Mouse (Mus musculus) heart, embryonic 11.5 days (tissue): Measurements from ENCODE around the gene Fbxw21. TPM values are rescaled to one million over a fixed set of nuclear protein-coding genes. Genes with fewer than 3 reads are reported as not detected.
A peak's percentile ranks its signal among the peaks of the same experiment; 100 is the strongest.

Source experiments
- ATAC-seq: fragments of 200-750 bp; cut with Nextera tagmentation; replicated peaks from 2 replicates; pipeline ENCODE4 v1.8.0; 2017; ENCODE audit warnings: moderate library complexity; ENCODE audit not compliant: insufficient number of reproducible peaks, low FRiP score, low TSS enrichment
- H3K27ac ChIP-seq: fragments of 300-500 bp; sonication (generic); 2 replicates; pipeline ENCODE4 v1.5.1; 2014; ENCODE audit warnings: mild to moderate bottlenecking, low read depth, low read length
- H3K27me3 ChIP-seq: fragments of 300-500 bp; sonication (generic); 2 replicates; pipeline ENCODE4 v1.6.1; 2014; ENCODE audit warnings: mild to moderate bottlenecking, low read length, mixed read lengths; ENCODE audit not compliant: control insufficient read depth, insufficient read depth
- H3K36me3 ChIP-seq: fragments of 300-500 bp; sonication (generic); 2 replicates; pipeline ENCODE4 v1.6.1; 2014; ENCODE audit warnings: mild to moderate bottlenecking, low read length, moderate library complexity, mixed read lengths; ENCODE audit not compliant: control insufficient read depth, insufficient read depth
- H3K4me1 ChIP-seq: fragments of 300-500 bp; sonication (generic); 2 replicates; pipeline ENCODE4 v1.6.1; 2014; ENCODE audit warnings: low read length; ENCODE audit not compliant: control insufficient read depth, insufficient read depth
- H3K4me2 ChIP-seq: fragments of 300-500 bp; sonication (generic); 2 replicates; pipeline ENCODE4 v1.6.1; 2014; ENCODE audit warnings: mild to moderate bottlenecking, moderate library complexity
- H3K4me3 ChIP-seq: fragments of 300-500 bp; sonication (generic); 2 replicates; pipeline ENCODE4 v1.5.1; 2014; ENCODE audit warnings: low read depth, low read length
- H3K9ac ChIP-seq: fragments of 300-500 bp; sonication (generic); 2 replicates; pipeline ENCODE4 v1.6.1; 2014; ENCODE audit warnings: mild to moderate bottlenecking, low read depth, low read length, moderate library complexity
- H3K9me3 ChIP-seq: fragments of 300-500 bp; sonication (generic); replicated peaks from 2 replicates; pipeline ENCODE4 v1.6.1; 2016; ENCODE audit warnings: low read length; ENCODE audit not compliant: control insufficient read depth
- WGBS: fragments of 180-500 bp; shearing (Covaris S2); extraction: QIAGEN DNeasy Blood & Tissue Kit; methylation state at CpG from one replicate; pipeline ENCODE4 v1.1.7; 2014; ENCODE audit not compliant: insufficient replicate concordance; 5-methylcytosine and 5-hydroxymethylcytosine counted together
- polyA plus RNA-seq: library from polyadenylated mRNA; unstranded; fragments of >200 nt; fragmentation: Nextera tagmentation; extraction: Ambion mirVana; gene quantifications from 2 replicates; pipeline ENCODE4 v1.2.1, GENCODE M21; 2014

Fbxw21 gene
- polyA plus RNA-seq, 1 experiment from 2014 or later = not detected

GRCm38 (mm10) chr9:109098366-109098765, 63.5 kb downstream of the Fbxw21 start:
- peak overlapping the region; percentile 88 for H3K4me2 ChIP-seq

GRCm38 (mm10) chr9:109097831-109098230, 64.0 kb downstream of the Fbxw21 start:
- ATAC-seq = no peak
- H3K9ac ChIP-seq = peak overlapping the region; percentile 93

More at GRCm38 (mm10) chr9:109098366-109098765, 63.5 kb downstream of the Fbxw21 start:
- Histone ChIP-seq H3K9me3 (no peaks in the 10 kb centered on the region), H3K27me3 (no peaks in the 10 kb centered on the region), H3K36me3 (peaks cover 12% of the 10 kb centered on the region), H3K4me1 (peaks cover 50% of the 10 kb centered on the region), H3K27ac (peak overlapping the region; percentile 97), H3K4me3 (no peak overlapping the region), H3K9ac (peak overlapping the region; percentile 93; the same call in 1 of the 2 replicates)
- ATAC-seq = no peak
- WGBS = 80% methylated on average over 8 of the region's 8 CpGs

GRCm38 (mm10) chr9:109097291-109097690, 64.5 kb downstream of the Fbxw21 start:
- H3K4me3 ChIP-seq = peak overlapping the region; percentile 72; the same call in 1 of the 2 replicates
- peak overlapping the region; percentile 93 for H3K9ac ChIP-seq
- ATAC-seq = no peak
- no peaks in the 10 kb centered on the region for H3K27me3 ChIP-seq
- peaks cover 50% of the 10 kb centered on the region for H3K4me1 ChIP-seq
- H3K9me3 ChIP-seq = no peaks in the 10 kb centered on the region
- WGBS = 39% methylated on average over 6 of the region's 6 CpGs
- peaks cover 6% of the 10 kb centered on the region for H3K36me3 ChIP-seq
- H3K27ac ChIP-seq = peak overlapping the region; percentile 97
- H3K4me2 ChIP-seq = peak overlapping the region; percentile 88

More at GRCm38 (mm10) chr9:109097831-109098230, 64.0 kb downstream of the Fbxw21 start:
- H3K4me3 ChIP-seq = no peak overlapping the region
- peak overlapping the region; percentile 88 for H3K4me2 ChIP-seq
- WGBS = 61% methylated on average over 5 of the region's 5 CpGs
- no peaks in the 10 kb centered on the region for H3K27me3 ChIP-seq
- H3K36me3 ChIP-seq = peaks cover 8% of the 10 kb centered on the region
- H3K27ac ChIP-seq = peak overlapping the region; percentile 97
- H3K9me3 ChIP-seq = no peaks in the 10 kb centered on the region
- peaks cover 50% of the 10 kb centered on the region for H3K4me1 ChIP-seq

- Histone ChIP-seq H3K4me1 (peaks cover 50% of the 10 kb centered on the region), H3K4me2 (peak overlapping the region; percentile 88), H3K9ac (peak overlapping the region; percentile 93), H3K36me3 (peaks cover 5% of the 10 kb centered on the region), H3K9me3 (no peaks in the 10 kb centered on the region), H3K4me3 (peak overlapping the region; percentile 72), H3K27me3 (no peaks in the 10 kb centered on the region), H3K27ac (peak overlapping the region; percentile 97)
- no peak for ATAC-seq
- WGBS = 33% methylated on average over 6 of the region's 6 CpGs
These were observed 65.0 kb downstream of the Fbxw21 start for GRCm38 (mm10) chr9:109096856-109097255.

GRCm38 (mm10) chr9:109096251-109096661, 65.6 kb downstream of the Fbxw21 start:
- no peaks in the 10 kb centered on the region for H3K9me3 ChIP-seq
- peak overlapping the region; percentile 97 for H3K27ac ChIP-seq
- H3K9ac ChIP-seq = peak overlapping the region; percentile 93
- peaks cover 50% of the 10 kb centered on the region for H3K4me1 ChIP-seq
- WGBS = 45% methylated on average over 9 of the region's 9 CpGs
- no peak for ATAC-seq
- H3K4me2 ChIP-seq = peak overlapping the region; percentile 88
- peak overlapping the region; percentile 72 for H3K4me3 ChIP-seq
- no peaks in the 10 kb centered on the region for H3K27me3 ChIP-seq
- H3K36me3 ChIP-seq = peaks cover 5% of the 10 kb centered on the region; the same call in 1 of the 2 replicates

GRCm38 (mm10) chr9:109095137-109095982, 66.5 kb downstream of the Fbxw21 start, which contains the start of gene Plxnb1:
TSS of gene Plxnb1 (plus strand) at chr9:109095389.
- peaks cover 3% of the 10 kb centered on the region; the same call in 1 of the 2 replicates for H3K36me3 ChIP-seq
- no peaks in the 10 kb centered on the region for H3K9me3 ChIP-seq
- H3K27ac ChIP-seq = peak within 1 kb of the TSS; percentile 97
- WGBS = under 1% methylated on average over 96 of the region's 102 CpGs
- peak; percentile 23 for ATAC-seq
- peak within 1 kb of the TSS; percentile 72 for H3K4me3 ChIP-seq
- peak within 1 kb of the TSS; percentile 93 for H3K9ac ChIP-seq
- H3K27me3 ChIP-seq = no peaks in the 10 kb centered on the region
- H3K4me2 ChIP-seq = peak within 1 kb of the TSS; percentile 88
- H3K4me1 ChIP-seq = peaks cover 50% of the 10 kb centered on the region

- ATAC-seq = peak; percentile 0
These were observed 67.2 kb downstream of the Fbxw21 start for GRCm38 (mm10) chr9:109094553-109095136.

GRCm38 (mm10) chr9:109093786-109094552, 67.9 kb downstream of the Fbxw21 start:
- Histone ChIP-seq H3K36me3 (0 out of 2 replicates have a peak, but pooled peaks cover 3% of the 10 kb centered on the region), H3K9me3 (no peaks in the 10 kb centered on the region), H3K9ac (no peak overlapping the region; the same call in 1 of the 2 replicates), H3K27ac (0 out of 2 replicates have a peak overlapping the region, but pooled peaks have one; percentile 97), H3K4me1 (peaks cover 41% of the 10 kb centered on the region), H3K27me3 (no peaks in the 10 kb centered on the region), H3K4me2 (peak overlapping the region; percentile 88), H3K4me3 (peak overlapping the region; percentile 72)
- 15% methylated on average over 11 of the region's 11 CpGs for WGBS
- no peak for ATAC-seq

More at GRCm38 (mm10) chr9:109094553-109095136, 67.2 kb downstream of the Fbxw21 start:
- peak overlapping the region; percentile 88 for H3K4me2 ChIP-seq
- WGBS = 2% methylated on average over 21 of the region's 21 CpGs
- 0 out of 2 replicates have a peak, but pooled peaks cover 3% of the 10 kb centered on the region for H3K36me3 ChIP-seq
- H3K27me3 ChIP-seq = no peaks in the 10 kb centered on the region
- peak overlapping the region; percentile 93 for H3K9ac ChIP-seq
- peaks cover 48% of the 10 kb centered on the region for H3K4me1 ChIP-seq
- H3K4me3 ChIP-seq = peak overlapping the region; percentile 72
- H3K27ac ChIP-seq = peak overlapping the region; percentile 97
- no peaks in the 10 kb centered on the region for H3K9me3 ChIP-seq
